Mouse (Mus musculus) C2C12 (cell line): Measurements from ENCODE around the gene Jak2.

Experiments used
- CEBPB ChIP-seq: IDR thresholded peaks from one replicate; pipeline ENCODE4 v1.6.1; 2011; ENCODE audit warnings: low read depth, mild to moderate bottlenecking, control low read depth, moderate library complexity
- CTCF ChIP-seq: IDR thresholded peaks from one replicate; pipeline ENCODE4 v1.5.1; 2011; ENCODE audit not compliant: control insufficient read depth, insufficient read depth, insufficient read length
- MAX ChIP-seq: IDR thresholded peaks from one replicate; pipeline ENCODE4 v1.6.1; 2011; ENCODE audit warnings: mild to moderate bottlenecking, control low read depth
- USF1 ChIP-seq: IDR thresholded peaks from one replicate; pipeline ENCODE4 v1.6.1; 2011; ENCODE audit warnings: low read depth, mild to moderate bottlenecking, control low read depth, moderate library complexity

DNA sequence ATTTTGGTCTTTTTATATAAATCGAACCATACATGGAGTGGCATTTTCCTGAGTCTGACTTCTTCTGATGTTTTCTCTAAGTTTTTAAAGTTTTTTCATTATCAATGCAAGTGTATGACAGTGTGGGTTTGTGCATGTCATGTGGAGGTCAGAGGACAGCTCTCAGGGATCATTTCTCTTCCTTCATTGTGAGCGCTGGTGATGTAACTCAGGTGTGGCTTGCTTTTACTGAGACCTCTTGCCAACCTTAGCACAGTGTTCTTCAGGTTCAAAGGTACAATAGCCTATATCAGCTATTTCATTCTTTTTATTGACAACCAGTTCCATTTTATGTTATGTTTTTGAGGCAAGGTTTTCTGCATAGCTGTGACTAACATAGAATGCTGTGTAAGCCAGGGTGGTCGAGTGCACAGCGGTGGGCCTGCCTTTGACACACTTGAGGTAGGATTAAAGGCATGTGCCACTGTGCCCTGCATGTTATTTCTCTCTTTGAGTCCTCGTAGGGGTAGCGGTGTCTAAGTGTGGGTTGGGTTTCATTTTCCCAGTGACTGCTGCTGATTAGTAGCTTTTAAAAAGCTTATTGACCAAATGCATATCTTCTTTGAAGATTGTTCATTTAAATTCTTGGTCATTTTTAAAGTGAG is 27.4 kb downstream of the Jak2 start:
- TF ChIP-seq CEBPB = no peak
- TF ChIP-seq CTCF = no peak
- no peak for TF ChIP-seq MAX
- TF ChIP-seq USF1 = no peak
